Mouse (Mus musculus) frontal cortex, postnatal 14 days (tissue): ENCODE data around the gene Ifi35.
"Not testable (repeated sequence)": the region's sequence is repeated elsewhere in the genome, so short reads cannot be mapped to it uniquely, and the experiment has no call there.

Source experiments
- DNase-seq, 2 experiments: peaks; one replicate each; pipeline ENCODE4 v3.0.0; 2022; ENCODE audit warnings: low spot score in 2 of 2

The Ifi35 gene

DNA sequence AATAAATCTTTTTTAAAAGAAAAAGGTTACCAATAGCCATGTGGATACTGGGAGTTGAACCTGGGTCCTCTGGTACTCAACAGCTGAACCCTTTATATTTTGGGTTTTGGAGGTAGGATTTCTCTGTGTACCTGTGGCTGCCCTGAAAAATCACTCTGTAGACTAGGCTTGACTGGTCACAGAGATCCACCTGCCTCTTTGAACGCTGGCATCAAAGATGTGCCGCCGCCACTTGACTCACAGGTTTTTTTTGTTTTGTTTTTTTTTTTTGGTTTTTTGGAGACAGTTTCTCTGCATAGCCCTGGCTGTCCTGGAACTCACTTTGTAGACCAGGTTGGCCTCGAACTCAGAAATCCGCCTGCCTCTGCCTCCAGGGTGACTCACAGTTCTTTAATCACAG lies 421 bp upstream of the Ifi35 start:
- no peak for DNase-seq

DNA sequence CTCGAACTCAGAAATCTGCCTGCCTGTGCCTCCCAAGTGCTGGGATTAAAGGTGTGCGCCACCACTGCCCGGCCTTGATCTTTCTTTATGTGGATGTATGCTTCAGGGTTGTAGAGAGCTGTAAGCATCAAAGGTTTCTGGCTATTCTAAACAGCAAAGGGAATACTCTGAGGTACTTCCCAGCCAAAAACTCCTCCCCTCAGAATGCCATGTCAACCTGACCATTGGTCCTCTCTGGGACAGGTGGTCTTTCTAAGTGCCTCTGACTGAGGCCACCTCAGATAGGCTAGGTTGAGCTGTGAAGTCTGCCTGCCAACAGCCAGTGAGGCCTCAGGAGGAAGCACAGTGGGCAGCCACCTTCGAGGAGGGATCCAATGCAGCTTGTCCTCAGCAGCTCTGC lies 692 bp downstream of the Ifi35 start:
- no peak for DNase-seq

DNA sequence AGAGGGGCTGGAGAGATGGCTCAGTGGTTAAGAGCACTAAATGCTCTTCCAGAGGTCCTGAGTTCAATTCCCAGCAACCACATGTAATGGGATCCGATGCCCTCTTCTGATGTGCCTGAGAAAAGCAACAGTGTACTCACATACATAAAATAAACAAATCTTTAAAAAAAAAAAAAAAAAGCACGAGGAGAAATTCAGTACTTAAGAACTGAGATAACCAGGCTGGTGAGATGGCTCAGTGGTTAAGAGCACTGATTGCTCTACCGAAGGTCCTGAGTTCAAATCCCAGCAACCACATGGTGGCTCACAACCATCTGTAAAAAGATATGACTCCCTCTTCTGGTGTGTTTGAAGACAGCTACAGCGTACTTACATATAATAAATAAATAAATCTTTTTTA lies 1.4 kb downstream of the Ifi35 start:
- not testable (repeated sequence) for DNase-seq

DNA sequence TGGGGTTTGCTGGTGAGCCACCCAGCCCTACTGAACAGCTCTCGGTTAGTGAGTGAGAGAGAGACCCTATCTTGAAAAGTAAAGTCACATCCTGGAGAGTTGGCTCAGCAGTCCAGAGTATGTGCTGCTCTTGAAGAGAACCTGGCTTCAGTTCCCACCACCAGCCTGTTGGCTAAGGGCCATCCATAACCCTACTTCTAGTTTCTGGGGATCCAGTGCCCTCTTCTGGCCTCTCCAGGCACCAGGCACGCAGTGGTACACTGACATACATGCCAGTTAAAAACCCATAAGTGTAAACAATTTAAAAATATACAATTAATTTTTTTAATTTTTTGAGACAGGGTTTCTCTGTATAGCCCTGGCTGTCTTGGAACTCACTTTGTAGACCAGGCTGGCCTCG lies 2.2 kb downstream of the Ifi35 start:
- DNase-seq = no peak

DNA sequence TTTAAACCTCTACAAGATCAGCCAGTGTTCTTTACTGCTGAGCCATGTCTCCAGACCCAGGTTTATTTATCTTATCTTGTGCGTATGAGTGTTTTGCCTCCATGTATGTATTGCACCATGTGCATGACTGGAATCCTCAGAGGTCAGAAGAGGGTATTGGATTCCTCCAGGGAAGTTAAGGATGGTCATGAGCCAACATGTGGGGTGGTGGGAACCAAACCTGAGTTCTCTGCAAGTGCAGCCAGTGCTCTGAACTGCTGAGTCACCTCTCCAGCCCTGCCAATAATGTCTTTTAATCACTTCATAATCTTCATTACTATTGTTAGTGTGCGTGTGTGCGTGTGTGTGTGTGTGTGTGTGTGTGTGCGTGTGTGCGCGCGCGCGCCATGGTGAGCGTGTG lies 3.3 kb downstream of the Ifi35 start:
- DNase-seq = no peak

DNA sequence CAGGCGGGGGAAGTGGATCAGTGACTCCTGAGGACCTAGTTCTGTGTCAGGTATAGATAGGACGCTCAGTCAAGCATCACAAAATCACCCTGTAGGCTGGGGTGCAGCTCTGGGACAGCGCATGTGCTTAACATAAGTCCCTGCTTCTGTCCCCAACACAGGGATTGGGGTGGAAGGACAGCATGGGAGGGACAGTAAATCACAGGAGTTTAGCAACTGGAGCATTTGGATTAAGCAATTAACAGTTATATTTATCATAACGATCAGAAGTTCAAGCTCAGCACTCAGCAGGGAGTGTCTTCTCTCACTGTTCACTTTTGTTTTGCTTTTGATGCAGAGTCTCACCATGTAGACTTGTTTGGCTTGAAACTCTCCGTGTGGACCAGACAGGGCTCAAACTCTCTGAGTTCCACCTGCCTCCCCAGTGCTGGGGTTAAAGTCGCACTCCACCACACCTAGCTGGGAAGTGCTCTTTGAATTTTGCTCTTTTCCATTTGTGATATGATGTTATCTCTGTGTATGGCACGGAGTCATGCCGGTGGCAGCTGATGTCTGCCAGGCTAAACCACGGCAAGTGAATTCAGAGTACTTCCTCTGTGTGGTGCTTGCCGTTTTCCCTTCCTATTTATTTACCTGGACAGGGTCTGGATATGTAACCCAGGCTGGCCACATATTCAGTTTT lies 4.0 kb downstream of the Ifi35 start:
- DNase-seq = no peak

DNA sequence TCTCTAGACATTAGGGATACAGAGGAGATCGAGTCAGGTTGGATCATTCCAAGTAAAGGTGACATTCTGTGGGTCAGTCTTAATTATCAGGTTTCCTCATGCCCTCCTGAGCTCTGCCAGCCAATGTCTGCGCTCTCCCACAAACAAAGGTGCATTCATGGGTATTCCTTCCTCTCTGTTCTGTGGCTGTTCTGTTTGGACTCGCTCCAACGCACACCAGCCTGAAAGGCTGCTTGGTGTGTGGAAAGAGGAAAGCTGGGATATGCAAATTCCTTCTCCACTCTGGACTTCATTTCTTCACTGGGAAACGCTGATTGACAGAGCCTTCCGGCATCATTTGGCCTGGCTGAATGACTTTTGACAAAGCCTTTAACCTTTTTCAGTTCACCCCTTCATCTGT lies 6.5 kb downstream of the Ifi35 start:
- DNase-seq = no peak

DNA sequence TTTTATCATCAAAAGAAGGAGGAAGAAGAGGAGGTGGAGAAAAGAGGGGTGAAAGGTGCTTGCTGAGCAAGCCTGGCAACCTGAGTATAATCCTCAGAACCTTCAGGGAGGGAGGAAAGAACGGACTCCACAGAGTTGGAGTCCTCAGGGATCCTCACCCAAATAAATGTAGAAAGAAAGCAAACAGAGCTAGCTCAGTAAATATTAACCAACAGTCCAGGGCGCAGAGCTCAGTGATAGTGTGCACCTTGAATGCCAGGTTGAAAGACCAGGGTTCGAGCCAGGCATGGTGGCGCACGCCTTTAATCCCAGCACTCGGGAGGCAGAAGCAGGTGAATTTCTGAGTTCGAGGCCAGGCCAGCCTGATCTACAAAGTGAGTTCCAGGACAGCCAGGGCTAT lies 7.4 kb downstream of the Ifi35 start:
- no peak for DNase-seq

DNA sequence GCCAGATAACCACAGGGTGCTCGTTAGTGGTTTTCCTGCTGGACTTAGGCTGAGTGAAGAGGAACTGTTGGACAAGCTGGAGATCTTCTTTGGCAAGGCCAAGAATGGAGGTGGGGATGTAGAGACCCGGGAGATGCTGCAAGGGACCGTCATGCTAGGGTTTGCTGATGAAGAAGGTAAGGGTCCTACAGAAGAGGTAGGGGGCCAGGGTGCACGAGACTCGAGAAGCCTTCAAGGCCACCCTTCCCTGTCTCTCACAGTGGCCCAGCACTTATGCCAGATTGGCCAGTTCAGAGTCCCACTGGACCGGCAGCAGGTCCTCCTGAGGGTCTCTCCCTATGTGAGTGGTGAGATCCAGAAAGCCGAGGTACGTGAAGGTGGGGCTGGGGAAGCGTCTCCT lies 9.4 kb downstream of the Ifi35 start:
- DNase-seq = no peak

DNA sequence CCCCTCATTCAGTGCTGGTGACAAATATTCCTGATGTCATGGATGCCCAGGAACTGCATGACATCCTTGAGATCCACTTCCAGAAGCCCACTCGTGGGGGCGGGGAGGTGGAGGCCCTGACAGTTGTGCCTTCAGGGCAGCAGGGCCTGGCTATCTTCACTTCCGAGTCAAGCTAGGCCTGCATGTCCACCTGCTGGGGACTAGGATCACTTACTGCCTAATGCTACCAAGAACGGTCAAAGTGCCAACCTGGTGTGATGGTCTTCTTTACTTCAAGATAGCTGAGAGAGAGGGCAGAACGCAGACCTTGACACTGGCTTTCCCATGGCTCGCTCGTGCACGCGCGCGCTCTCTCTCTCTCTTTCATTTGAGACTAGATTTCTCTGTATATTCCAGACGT lies 10.0 kb downstream of the Ifi35 start:
- DNase-seq = no peak

DNA sequence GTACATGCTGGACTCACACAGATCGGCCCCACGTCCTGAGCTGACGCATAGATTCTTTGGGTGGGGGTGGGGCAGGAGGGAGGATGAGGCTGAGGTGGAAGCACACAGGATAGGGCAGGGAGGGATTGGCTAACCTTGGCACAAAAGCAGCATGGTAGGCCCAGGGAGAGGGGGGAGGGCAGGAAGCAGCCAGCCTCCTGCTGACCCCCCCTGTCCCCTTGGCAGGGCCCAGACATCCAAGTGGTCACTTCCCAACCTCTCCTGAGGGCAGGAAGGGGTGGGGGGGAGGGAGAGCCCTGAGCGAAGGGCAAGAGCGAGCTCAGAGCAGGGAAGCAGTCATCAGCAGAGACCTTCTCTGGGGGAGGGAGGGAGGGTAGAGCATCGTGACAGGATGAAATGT lies 11.5 kb downstream of the Ifi35 start:
- DNase-seq = no peak

DNA sequence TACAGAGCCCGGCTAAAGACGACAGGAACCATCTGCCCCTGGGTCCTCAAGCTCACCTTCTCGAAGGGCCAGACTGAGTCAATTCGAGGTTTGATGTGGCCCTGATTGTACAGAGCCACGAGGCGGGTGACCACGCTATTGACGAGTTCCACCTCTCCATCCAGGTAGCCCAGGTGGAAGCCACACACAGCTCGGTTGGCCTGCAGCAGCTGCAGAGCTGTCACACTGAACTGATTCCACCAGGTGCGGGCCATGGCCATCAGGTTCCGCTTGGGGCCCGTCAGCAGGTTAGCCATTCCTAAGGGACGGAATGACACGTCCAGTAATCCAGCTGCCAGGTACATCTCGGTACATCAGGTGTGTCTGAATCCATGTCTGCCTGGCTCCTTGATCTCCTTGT lies 12.1 kb downstream of the Ifi35 start:
- no peak for DNase-seq

DNA sequence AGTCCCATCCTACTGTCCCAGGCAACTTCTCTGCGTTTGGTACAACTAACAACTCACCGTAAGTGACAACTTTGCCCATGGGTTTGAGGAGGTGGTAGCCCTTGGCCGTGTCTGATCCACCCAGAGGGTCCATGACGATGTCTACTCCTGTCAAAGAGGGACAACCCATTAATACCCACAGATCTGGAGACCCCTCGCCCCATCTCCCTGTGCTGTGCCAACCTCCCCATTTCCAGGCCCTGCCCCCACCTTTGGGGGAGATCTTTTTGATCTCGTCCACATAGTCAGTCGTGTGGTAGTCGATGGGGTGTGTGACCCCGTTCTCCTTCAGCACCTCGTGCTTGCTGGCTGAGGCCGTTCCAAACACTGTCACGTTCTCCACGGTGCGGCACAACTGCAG lies 13.9 kb downstream of the Ifi35 start:
- no peak for DNase-seq

DNA sequence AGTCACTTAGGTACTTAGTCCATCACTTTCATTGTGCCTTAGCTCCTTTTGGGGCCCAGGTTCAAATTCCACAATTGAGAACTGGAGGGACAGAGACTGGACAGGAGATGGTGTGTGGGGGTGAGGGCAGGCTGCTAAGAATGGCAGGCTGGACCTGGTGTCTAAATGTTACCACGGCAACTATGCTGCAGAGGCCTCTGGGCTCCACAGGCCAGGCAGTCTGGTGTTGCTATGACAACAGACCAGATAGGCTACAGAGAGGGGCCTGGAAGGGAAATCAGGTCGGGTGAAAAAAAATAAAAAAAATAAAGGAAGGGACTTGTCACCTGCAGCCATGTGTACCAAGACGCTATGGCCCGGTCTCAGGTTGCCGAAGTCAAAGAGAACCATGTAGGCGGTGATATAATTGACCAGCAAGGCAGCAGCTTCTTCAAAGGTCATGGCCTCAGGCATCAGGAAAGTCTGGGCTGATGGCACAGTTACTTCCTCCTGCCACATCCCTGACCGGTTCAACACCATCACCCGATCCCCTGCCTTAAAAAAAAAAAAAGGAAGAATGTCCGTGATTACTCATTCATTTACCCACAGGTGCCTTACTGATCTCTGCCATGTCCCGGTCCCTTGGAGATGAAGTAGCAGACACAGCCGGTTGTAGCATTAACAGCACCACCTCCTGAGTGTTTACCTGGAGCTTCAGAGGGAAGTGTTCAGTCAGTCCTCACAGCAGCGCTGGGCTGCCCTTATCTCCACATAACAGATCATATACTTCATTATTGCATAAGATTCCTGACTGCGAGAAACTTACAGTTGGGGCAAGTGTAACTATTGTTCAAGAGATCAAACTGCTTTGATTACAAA lies 14.6 kb downstream of the Ifi35 start:
- no peak for DNase-seq

DNA sequence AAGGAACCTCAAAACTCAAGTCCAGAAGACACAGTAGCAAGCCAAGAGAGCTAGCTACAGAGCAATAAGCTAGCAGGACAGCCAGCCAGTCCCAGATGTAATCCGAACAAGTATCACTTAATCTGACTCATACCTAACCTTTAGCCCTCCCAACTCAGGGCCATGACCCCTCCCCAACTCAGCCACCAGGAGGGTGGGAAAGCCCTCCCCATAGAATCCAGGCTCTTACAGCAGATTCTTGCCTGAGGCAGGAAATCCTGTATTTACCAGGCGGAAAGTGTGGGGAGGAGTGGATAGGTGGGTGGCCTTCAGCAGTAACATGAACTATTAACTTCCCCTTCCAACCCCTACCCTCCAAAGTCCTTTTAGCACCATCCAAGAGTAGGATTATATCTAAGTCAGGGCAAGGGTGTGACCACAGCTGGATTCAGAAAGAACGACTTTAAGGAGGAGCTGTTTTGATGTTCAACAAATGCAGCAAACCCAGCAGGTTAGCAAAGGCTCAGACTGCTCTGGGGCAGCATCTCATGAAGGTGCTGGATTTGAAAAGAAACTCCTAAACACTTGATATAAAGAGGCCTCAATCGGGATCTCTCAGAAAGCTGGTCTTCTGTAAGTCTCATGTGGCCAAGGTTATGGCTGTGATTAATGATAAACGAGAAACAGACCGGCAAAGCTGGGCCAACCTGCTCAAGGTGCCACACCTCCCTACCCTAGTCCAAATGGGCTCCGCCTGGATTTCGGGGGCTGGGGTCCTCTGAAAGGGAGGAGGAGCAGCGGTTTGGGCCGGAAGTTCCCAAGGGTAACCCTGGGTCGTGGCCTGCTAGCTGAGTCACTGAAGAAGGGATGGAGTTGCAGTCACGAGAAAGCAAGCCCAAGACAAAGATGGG lies 16.2 kb downstream of the Ifi35 start, which contains the start of gene Rnd2:
Gene Rnd2, plus strand, starts transcription at position 789 of the 890 bp plus-strand sequence.
- DNase-seq = no peak

DNA sequence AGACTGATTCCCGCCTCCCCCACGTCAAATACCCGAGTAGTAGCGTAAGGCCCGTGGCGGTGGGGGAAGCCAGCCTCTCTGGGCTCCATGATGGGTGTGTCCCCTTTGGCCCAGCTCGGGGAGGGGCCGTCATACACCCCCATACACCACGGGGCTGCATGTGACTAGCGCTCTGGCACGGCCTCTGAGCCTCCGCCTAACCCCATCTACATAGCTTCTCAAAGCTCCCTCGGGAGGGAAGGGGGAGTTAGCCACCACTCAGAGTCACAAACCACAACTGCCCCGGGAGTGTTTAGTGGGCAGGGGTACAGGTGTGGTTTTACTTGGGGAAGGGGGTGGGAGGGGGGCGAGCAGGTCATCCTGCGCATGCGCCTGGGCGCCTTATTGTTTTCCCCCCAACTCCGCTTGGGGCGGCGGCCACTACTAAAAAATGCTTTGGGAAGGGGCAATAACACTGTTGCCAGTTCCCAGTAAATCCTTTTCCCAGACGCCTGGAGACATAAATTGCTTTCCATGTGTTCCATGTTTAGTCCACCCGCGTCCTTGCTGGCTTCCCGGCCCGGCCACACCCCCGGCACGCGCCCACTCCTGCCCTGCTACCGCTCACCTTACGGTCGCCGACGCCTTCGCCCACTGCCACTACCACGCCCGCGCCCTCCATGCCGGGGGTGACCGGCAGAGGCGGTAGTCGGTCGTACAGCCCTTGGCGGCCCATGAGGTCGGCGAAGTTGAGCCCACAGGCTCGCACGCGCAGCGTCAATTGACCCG lies 17.1 kb downstream of the Ifi35 start:
- no peak for DNase-seq

DNA sequence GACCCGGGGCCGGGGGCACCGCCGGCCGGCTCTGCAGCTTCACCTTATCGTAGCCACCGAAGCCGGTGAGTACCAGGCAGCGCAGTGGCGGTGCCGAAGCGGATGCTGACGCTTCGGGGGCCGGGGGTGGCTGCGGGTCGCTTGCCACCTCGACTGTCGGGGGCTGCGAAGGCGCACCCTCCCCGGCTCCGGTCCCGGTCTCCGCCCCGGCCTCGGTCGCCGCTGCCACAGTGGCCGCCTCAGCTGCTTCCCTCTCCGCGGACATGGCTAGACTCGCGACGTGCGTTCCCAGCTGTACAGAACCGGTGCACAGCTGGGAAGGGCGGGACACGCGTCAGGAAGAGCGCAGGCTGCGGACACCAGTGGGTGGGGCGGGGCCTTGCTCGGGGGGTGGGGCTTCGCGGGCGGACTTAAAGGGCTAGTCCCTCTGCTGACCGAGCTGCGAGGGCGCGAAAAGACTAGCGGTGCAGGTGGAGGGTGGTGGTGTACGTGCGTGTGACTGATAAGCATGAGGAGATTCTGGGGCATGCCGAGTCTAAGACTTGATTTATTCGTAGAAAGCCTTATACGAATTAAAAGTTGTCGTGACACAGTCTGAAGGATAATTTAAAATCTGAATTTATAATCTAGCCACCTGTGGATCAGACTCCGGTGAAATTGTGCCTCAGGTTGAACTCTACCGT lies 17.8 kb downstream of the Ifi35 start, which contains the start of gene Vat1:
Gene Vat1, minus strand, starts transcription at position 362 of the 683 bp plus-strand sequence.
- no peak for DNase-seq

DNA sequence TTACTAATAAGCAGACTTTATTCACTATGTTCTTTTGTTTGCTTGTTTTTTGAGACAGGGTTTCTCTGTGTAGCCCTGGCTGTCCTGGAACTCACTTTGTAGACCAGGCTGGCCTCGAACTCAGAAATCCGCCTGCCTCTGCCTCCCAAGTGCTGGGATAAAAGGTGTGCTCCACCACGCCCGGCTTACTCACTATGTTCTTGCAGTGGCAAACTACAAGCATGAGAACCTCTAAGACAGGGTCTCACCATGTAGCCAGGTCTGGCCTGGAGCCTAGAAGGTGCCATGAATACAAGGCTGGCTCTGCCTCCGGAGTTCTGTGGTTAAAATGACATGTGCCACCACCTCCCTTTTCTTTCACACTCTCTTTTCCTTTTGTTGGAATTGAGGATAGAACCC lies 18.3 kb downstream of the Ifi35 start:
- DNase-seq = not testable (repeated sequence)

DNA sequence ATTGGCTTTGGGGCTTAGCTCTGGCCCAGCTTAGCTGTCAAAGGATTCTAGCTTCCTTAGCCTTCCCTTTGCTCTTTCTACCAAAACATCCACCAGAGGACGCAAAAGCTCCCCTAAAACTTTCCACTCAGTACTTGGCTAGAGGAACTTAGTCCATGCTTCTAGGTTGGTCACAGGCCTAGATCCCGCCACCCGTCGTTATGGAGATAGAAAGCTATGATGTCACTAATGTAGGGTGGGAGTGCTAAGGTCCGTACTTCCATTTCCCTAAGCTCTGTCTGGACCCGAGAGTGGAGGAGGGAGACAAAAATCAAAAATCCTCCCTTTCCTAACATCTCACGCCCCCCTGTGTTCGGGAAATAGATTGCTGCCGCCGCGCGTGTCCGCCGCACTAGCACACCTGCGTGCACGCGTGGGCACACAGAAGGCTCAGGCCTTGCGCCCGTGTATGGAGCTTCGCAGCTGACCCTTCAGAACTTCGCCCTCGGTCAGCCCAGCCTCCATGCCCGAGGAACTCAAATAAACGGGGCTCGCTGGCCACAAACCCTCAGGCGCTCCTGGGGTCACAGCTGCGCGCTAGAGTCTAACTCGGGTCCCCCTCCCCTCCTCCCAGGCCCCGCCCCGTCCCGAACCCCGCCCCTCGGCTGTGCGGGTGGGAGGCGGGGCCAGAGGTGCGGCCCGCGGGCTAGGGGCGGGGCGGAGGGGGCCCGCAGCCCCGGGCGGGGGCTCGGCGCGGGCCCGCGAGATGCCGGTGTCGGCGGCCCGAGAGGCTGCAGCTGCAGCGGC lies 19.5 kb downstream of the Ifi35 start:
- peak; percentile 53 to 56 for DNase-seq

DNA sequence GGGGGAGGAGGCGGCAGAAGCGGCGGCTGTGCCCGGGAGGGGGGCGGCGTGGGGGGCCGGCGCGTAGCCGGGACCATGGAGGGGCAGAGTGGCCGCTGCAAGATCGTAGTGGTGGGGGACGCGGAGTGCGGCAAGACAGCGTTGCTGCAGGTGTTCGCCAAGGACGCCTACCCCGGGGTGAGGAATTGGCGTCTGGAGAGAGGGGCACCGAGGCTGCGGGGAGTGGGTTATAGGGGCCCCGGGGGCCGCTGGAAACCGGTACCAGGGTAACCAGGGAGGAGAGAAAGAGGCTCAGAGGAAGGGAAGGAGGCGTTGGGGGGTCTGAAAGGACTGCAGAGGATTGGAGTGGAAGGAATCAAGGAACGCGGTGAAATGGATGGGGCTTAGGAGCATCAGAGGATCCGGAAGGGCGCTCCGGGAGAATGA lies 20.1 kb downstream of the Ifi35 start:
- DNase-seq = peak in 1 of 2 experiments; percentile 20
